Mouse (Mus musculus) brain, embryonic 14.5 days (tissue): ENCODE measurements around the gene Pex5. TPM values are rescaled to one million over a fixed set of nuclear protein-coding genes. Genes with fewer than 3 reads are reported as not detected.
"Not testable (repeated sequence)": the region's sequence is repeated elsewhere in the genome, so short reads cannot be mapped to it uniquely, and the experiment has no call there.

Experiments
- DNase-seq: peaks from one replicate; pipeline ENCODE4 v3.0.0-alpha.2; 2011; ENCODE audit warnings: low read depth
- CTCF ChIP-seq: fragments of 200-500 bp; IDR thresholded peaks from 2 replicates; pipeline ENCODE4 v1.5.1; 2012; ENCODE audit warnings: inconsistent platforms, mild to moderate bottlenecking, moderate library complexity, borderline replicate concordance; ENCODE audit not compliant: insufficient read depth, insufficient read length; ENCODE audit errors: extremely low read depth
- POLR2A ChIP-seq: fragments of 200-500 bp; IDR thresholded peaks from 2 replicates; pipeline ENCODE4 v1.6.1; 2012; ENCODE audit warnings: mild to moderate bottlenecking, inconsistent platforms, borderline replicate concordance; ENCODE audit not compliant: poor library complexity, insufficient read depth, insufficient read length, severe bottlenecking; ENCODE audit errors: extremely low read depth
- polyA plus RNA-seq: library from polyadenylated mRNA; depleted of rRNA; stranded (reverse); fragments of >200 nt; gene quantifications from 2 replicates; pipeline ENCODE4 v1.2.3, GENCODE M21; 2012

Pex5 gene
- polyA plus RNA-seq, 1 experiment = 81.1 TPM

- DNase-seq = no peak
- TF ChIP-seq CTCF (no peak), POLR2A (no peak)
Observed at GRCm38 (mm10) chr6:124446024-124446423, 31.2 kb upstream of the Pex5 start.

DNA sequence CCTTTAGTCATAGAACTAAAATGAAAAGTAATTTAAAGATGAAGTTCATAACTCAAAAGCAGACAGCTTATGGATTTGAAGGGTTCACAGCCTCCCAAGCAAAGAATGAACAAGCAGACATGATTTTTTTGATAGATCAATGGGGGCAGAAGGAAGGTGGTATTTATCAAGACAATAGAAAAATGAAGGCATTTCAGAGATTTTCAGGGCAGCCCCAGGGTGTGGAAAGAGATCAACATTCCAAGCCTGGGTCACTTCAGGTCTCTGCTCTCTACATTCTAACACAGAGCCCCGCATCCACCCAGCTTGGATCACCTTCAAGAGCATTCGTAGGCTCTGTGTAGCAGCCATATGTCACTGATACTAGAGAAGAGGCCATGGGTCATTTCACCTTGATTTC is 28.5 kb upstream of the Pex5 start:
- no peak for DNase-seq
- no peak for TF ChIP-seq CTCF
- no peak for TF ChIP-seq POLR2A

GRCm38 (mm10) chr6:124436245-124436644 is 21.4 kb upstream of the Pex5 start:
- no peak for TF ChIP-seq POLR2A
- no peak for TF ChIP-seq CTCF
- no peak for DNase-seq

DNA sequence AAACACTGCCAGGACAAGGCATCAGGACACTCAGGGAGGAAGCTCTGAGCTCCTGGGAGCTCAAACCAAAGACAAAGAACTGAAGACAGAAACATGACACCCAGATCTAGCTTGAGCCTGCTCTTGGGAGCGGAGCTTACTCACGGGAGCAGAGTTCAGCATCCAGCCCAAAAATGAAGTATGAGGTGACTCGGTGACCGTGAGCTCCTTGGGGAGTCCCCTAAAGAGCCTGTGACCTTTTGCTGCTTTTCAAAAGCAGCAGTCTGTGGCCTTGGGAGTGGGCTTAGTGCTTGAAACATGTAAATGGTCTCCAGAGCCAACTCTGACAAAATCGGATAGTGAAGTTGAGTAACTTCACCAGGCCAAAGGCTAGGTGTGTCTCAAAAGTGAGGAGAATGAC is 20.3 kb upstream of the Pex5 start:
- no peak for TF ChIP-seq POLR2A
- TF ChIP-seq CTCF = no peak
- no peak for DNase-seq

DNA sequence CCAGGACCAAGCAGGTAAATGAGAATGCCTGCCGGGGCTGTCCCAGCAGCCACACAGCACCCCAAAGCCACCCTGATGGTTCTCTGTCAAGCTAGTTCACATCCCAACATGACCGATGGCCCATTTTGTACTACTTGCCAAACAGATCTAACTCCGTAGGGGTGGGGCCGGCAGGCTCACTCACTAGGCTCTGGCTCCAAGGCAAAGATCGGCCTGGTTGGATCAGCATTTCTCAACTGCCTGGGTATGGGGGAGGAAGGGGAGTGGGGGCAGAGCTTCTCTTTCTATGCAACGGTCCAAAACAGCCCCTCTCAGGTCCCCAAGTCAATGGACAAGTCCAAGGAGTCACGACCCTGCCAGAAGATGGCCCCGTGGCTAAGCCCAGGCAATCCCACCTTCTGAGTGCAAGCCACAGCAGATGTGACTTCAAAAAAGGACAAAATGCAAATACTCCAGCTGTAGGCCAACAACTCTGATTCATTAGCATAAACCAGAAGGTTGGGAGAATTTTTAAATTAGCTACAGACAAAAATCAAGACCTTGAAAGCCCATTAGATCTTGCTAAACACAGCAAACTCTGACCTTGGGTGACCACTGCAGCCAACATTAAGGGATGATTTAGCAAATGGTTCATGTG is 18.9 kb upstream of the Pex5 start:
- TF ChIP-seq POLR2A (no peak), CTCF (no peak)
- no peak for DNase-seq

- DNase-seq = no peak
- no peak for TF ChIP-seq CTCF
- no peak for TF ChIP-seq POLR2A
Observed at GRCm38 (mm10) chr6:124430784-124431495, 16.1 kb upstream of the Pex5 start.

DNA sequence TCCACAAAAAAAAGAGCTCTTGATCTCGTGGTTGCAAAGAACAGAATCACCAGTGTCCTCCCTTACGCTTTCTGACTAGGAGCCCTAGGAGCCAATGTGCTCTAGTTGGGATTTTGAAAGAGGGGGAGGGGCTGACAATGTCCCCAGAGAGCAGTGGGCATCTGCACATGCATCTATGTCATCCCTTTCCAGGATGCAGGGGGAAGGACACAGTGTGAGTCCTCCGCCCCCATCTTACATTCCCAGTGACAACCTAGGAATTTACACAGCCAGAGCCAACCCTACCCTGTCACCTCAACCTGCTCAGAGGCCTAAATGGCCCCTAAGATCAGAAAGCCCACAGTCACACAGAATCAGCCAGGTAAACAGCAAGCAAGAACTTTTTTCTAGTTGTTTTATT is 15.5 kb upstream of the Pex5 start:
- TF ChIP-seq CTCF (no peak), POLR2A (no peak)
- no peak for DNase-seq

GRCm38 (mm10) chr6:124427791-124428576 is 13.1 kb upstream of the Pex5 start:
- peak; percentile 75 for DNase-seq
- no peak for TF ChIP-seq CTCF
- no peak for TF ChIP-seq POLR2A

- TF ChIP-seq POLR2A (no peak), CTCF (no peak)
- DNase-seq = no peak
Observed at GRCm38 (mm10) chr6:124427289-124427688, 12.4 kb upstream of the Pex5 start.

- no peak for DNase-seq
- TF ChIP-seq POLR2A (no peak), CTCF (no peak)
Observed at GRCm38 (mm10) chr6:124426604-124427003, 11.7 kb upstream of the Pex5 start.

DNA sequence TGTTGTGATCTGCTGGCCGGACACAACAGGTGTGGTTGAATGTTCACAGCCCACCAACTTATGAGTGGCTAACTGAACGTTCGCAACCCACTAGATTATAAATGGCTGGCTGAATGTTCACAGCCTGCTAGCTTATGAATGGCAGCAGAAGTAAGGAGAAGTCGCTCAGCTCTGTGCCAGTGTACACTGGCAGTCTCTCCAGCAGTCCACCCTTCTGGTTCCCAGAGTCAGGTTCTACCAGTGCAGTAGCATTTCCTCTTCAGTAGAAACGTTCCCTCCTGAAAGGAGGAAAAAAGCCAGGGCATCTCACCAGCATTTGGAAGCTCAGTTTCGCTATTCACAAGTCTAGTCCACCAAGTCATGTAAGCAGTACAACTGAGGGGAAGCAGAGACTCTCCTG is 10.7 kb upstream of the Pex5 start:
- TF ChIP-seq CTCF (no peak), POLR2A (no peak)
- DNase-seq = no peak

DNA sequence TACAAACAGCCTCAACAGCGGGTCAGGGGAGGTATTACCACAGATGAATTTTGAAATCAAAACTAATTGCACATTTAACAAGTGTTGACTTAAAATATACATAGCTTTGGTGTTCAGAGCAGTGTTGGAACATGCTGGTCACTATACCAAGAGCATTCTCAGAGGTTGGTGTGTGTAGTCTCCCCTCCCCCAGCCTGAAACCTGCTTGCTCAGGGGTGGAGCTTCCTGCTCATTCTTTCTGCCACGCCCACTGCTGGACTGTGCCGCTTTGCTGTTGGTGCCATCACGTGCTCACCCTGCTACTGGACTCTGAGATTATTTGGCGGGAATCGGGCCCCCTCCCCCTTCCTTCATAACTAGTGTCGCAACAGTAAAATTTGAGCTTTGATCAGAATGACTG is 10.2 kb upstream of the Pex5 start:
- DNase-seq = not testable (repeated sequence)

DNA sequence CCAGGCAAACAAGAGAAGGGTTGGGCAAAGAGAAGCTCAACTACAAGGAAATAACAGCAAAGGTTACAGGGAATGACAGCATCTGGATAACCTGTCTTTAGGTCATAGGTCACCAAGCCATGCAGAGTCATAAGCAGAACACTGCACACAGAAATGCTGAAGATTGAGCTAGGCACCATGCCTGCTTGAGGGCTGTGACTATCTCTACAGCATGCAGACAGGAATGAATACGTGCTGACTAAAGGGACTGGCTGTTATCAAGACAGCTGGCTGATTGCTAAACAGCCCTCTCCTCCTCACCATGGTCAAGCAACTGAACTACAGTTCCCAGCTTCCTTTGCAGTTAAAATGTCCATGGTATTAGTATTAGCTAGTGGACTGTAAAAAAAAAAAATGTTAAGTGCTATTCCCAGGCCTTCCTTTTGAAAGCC is 9.2 kb upstream of the Pex5 start:
- DNase-seq = no peak
- TF ChIP-seq CTCF (no peak), POLR2A (no peak)

DNA sequence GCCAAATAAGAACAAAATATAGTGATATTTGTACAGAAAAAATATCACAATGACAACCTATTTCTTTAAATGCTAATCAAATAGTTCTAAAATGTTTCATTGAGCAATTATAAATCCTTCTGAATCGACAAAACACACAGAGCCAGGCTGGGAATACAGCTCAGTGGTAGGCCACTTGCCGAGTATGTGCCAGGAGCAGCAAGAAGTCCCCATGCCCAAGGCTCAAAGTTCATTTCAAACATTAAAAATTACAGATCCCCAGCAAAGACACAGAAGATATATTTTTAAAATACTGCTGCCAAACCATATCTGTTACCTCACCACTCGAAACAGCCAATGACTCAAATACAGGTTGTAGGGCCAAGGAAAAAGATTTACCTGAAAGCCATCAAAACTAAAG is 3.8 kb upstream of the Pex5 start:
- no peak for DNase-seq
- no peak for TF ChIP-seq CTCF
- no peak for TF ChIP-seq POLR2A

GRCm38 (mm10) chr6:124415347-124416088 is 651 bp upstream of the Pex5 start:
- peak; percentile 76 for DNase-seq
- TF ChIP-seq POLR2A = no peak
- TF ChIP-seq CTCF = peak; percentile 68
